Mouse (Mus musculus) megakaryocyte, embryonic 14.5 days (primary cell): Measurements from ENCODE around the gene A530016L24Rik. TPM values are rescaled to one million over a fixed set of nuclear protein-coding genes. Genes with fewer than 3 reads are reported as not detected.

Experiments used
- H3K27me3 ChIP-seq: replicated peaks from 2 replicates; pipeline ENCODE3; 2012; ENCODE audit warnings: inconsistent platforms
- H3K36me3 ChIP-seq: replicated peaks from 2 replicates; pipeline ENCODE3; 2012; ENCODE audit warnings: low read length, inconsistent platforms, mixed read lengths
- H3K4me1 ChIP-seq: 2 replicates; pipeline ENCODE4 v1.6.1; 2012; ENCODE audit warnings: inconsistent platforms
- H3K4me3 ChIP-seq: replicated peaks from 2 replicates; pipeline ENCODE3; 2012; ENCODE audit warnings: moderate library complexity, mild to moderate bottlenecking, inconsistent platforms
- H3K9me3 ChIP-seq: 2 replicates; pipeline ENCODE4 v1.6.1; 2012; ENCODE audit warnings: inconsistent platforms
- FLI1 ChIP-seq: IDR thresholded peaks from 2 replicates; pipeline ENCODE4 v1.6.1; 2012; ENCODE audit warnings: low read length, inconsistent platforms, mixed read lengths
- GATA1 ChIP-seq: IDR thresholded peaks from 3 replicates; pipeline ENCODE4 v1.6.1; 2012; ENCODE audit warnings: mixed read lengths, low read length, inconsistent platforms, borderline replicate concordance
- polyA plus RNA-seq: library from polyadenylated mRNA; stranded (reverse); fragments of >175 nt; gene quantifications from 2 replicates; pipeline ENCODE4 v1.2.3, GENCODE M21; 2012; ENCODE audit warnings: low replicate concordance; ENCODE audit not compliant: insufficient read depth

A530016L24Rik gene
- polyA plus RNA-seq, 1 experiment: 0.15 TPM

- Histone ChIP-seq H3K36me3 (no peaks in the 10 kb centered on the region), H3K9me3 (no peaks in the 10 kb centered on the region), H3K4me1 (peaks cover 11% of the 10 kb centered on the region), H3K4me3 (no peak overlapping the region), H3K27me3 (peaks cover 53% of the 10 kb centered on the region)
- TF ChIP-seq GATA1 (no peak), FLI1 (no peak)
These were observed 55.9 kb downstream of the A530016L24Rik start for GRCm38 (mm10) chr12:112544946-112545701.

GRCm38 (mm10) chr12:112546110-112546509 lies 56.9 kb downstream of the A530016L24Rik start:
- H3K36me3 ChIP-seq: no peaks in the 10 kb centered on the region
- no peak for TF ChIP-seq FLI1
- TF ChIP-seq GATA1: no peak
- no peaks in the 10 kb centered on the region for H3K9me3 ChIP-seq
- peaks cover 15% of the 10 kb centered on the region for H3K4me1 ChIP-seq
- H3K27me3 ChIP-seq: peaks cover 46% of the 10 kb centered on the region
- peak overlapping the region; percentile 19 for H3K4me3 ChIP-seq

- Histone ChIP-seq H3K9me3 (no peaks in the 10 kb centered on the region), H3K4me3 (no peak overlapping the region), H3K36me3 (no peaks in the 10 kb centered on the region), H3K4me1 (peaks cover 38% of the 10 kb centered on the region), H3K27me3 (peaks cover 33% of the 10 kb centered on the region)
- TF ChIP-seq FLI1 (no peak), GATA1 (no peak)
These were observed 60.0 kb downstream of the A530016L24Rik start for GRCm38 (mm10) chr12:112549287-112549686.

Other genes with a start within 250 kb of the A530016L24Rik start
- gene Tmem179, start 27.3 kb downstream of the A530016L24Rik start, polyA plus RNA-seq: not detected in 2 replicates
- 569 and 1,129 TPM in 2 replicates for gene Inf2, start 99.3 kb downstream of the A530016L24Rik start, polyA plus RNA-seq
- gene Adssl1, start 130.6 kb downstream of the A530016L24Rik start, polyA plus RNA-seq: 10.1 and 38.2 TPM in 2 replicates
- 33.7 and 63.6 TPM in 2 replicates for gene Siva1, start 155.2 kb downstream of the A530016L24Rik start, polyA plus RNA-seq
- gene Akt1, start 185.4 kb downstream of the A530016L24Rik start, polyA plus RNA-seq: 237 and 415 TPM in 2 replicates
- gene Zbtb42, start 189.4 kb downstream of the A530016L24Rik start, polyA plus RNA-seq: 0.52 and 0.72 TPM in 2 replicates
- 2.2 and 5.6 TPM in 2 replicates for gene Cep170b, start 231.0 kb downstream of the A530016L24Rik start, polyA plus RNA-seq